Mouse (Mus musculus) liver, adult (tissue): ENCODE results near the gene Mier2.

Experiments used
- GATA4 ChIP-seq: IDR thresholded peaks from 2 replicates; pipeline ENCODE4 v1.6.1; 2014; ENCODE audit warnings: mild to moderate bottlenecking, low read length; ENCODE audit not compliant: insufficient replicate concordance

The Mier2 gene

GRCm38 (mm10) chr10:79554330-79555237 is at the start of gene Mier2:
TSS of gene Mier2 (minus strand) at chr10:79555199.
- TF ChIP-seq GATA4, result no peak

GRCm38 (mm10) chr10:79597936-79598230 is 42.9 kb upstream of the Mier2 start:
- TF ChIP-seq GATA4, result no peak

GRCm38 (mm10) chr10:79597051-79597935 is 42.3 kb upstream of the Mier2 start:
- no peak for TF ChIP-seq GATA4

GRCm38 (mm10) chr10:79595590-79595929 is 40.6 kb upstream of the Mier2 start:
- no peak for TF ChIP-seq GATA4

- no peak for TF ChIP-seq GATA4
Measured at GRCm38 (mm10) chr10:79594872-79595589, 40.0 kb upstream of the Mier2 start.

GRCm38 (mm10) chr10:79594111-79594510 is 39.1 kb upstream of the Mier2 start:
- TF ChIP-seq GATA4, result no peak

GRCm38 (mm10) chr10:79590702-79591101 is 35.7 kb upstream of the Mier2 start:
- no peak for TF ChIP-seq GATA4

- TF ChIP-seq GATA4, result no peak
Measured at GRCm38 (mm10) chr10:79587752-79588126, 32.7 kb upstream of the Mier2 start.

- TF ChIP-seq GATA4, result no peak
Measured at GRCm38 (mm10) chr10:79587061-79587751, 32.2 kb upstream of the Mier2 start, which contains the start of gene Theg. TSS of gene Theg (minus strand) at chr10:79587331.

GRCm38 (mm10) chr10:79586243-79586642 is 31.2 kb upstream of the Mier2 start:
- no peak for TF ChIP-seq GATA4

- no peak for TF ChIP-seq GATA4
Measured at GRCm38 (mm10) chr10:79585723-79586122, 30.7 kb upstream of the Mier2 start.

GRCm38 (mm10) chr10:79585136-79585535 is 30.1 kb upstream of the Mier2 start:
- TF ChIP-seq GATA4, result no peak

- no peak for TF ChIP-seq GATA4
Measured at GRCm38 (mm10) chr10:79584426-79584825, 29.4 kb upstream of the Mier2 start.

GRCm38 (mm10) chr10:79584021-79584420 is 29.0 kb upstream of the Mier2 start:
- no peak for TF ChIP-seq GATA4

- TF ChIP-seq GATA4, result no peak
Measured at GRCm38 (mm10) chr10:79581501-79581900, 26.5 kb upstream of the Mier2 start.
